Mouse (Mus musculus) Patski (cell line): ENCODE results near the gene Tcf19. TPM values are rescaled to one million over a fixed set of nuclear protein-coding genes. Genes with fewer than 3 reads are reported as not detected.

ENCODE experiments used
- ATAC-seq: fragments of 100-300 bp; one replicate; pipeline ENCODE4 v1.8.0; 2021
- CTCF ChIA-PET: fragments of 350-600 bp; sonication (Branson Sonifier 250); formaldehyde crosslinking; loops from one replicate; lab custom pipeline; 2022; ENCODE audit warnings: inconsistent platforms; lab: Charles Lee
- POLR2A ChIA-PET: fragments of 350-600 bp; sonication (Branson Sonifier 250); formaldehyde crosslinking; loops from one replicate; lab custom pipeline; 2022; ENCODE audit warnings: antibody characterized with exemption, inconsistent platforms; lab: Charles Lee
- DNase-seq: peaks from one replicate; pipeline ENCODE4 v3.0.0-alpha.2; 2011; ENCODE audit warnings: low read depth, low spot score
- H3K27me3 ChIP-seq: fragments of 371-371 bp; one replicate; pipeline ENCODE4 v1.5.1; 2021
- CTCF ChIP-seq: fragments of 100-300 bp; IDR thresholded peaks from one replicate; pipeline ENCODE4 v1.5.1; 2021
- in situ Hi-C: fragments of 300-500 bp; cut with MboI; formaldehyde crosslinking; loops from 3 replicates; pipeline ENCODE4 v1.11.1; 2018; ENCODE audit warnings: low pct_unique_long_range_greater_than_20kb, mixed read lengths
- polyA plus RNA-seq: library from polyadenylated mRNA; unstranded; gene quantifications from one replicate; pipeline ENCODE4 v1.2.3, GENCODE M21; 2021

Tcf19 gene
- polyA plus RNA-seq = 35.9 TPM

DNA sequence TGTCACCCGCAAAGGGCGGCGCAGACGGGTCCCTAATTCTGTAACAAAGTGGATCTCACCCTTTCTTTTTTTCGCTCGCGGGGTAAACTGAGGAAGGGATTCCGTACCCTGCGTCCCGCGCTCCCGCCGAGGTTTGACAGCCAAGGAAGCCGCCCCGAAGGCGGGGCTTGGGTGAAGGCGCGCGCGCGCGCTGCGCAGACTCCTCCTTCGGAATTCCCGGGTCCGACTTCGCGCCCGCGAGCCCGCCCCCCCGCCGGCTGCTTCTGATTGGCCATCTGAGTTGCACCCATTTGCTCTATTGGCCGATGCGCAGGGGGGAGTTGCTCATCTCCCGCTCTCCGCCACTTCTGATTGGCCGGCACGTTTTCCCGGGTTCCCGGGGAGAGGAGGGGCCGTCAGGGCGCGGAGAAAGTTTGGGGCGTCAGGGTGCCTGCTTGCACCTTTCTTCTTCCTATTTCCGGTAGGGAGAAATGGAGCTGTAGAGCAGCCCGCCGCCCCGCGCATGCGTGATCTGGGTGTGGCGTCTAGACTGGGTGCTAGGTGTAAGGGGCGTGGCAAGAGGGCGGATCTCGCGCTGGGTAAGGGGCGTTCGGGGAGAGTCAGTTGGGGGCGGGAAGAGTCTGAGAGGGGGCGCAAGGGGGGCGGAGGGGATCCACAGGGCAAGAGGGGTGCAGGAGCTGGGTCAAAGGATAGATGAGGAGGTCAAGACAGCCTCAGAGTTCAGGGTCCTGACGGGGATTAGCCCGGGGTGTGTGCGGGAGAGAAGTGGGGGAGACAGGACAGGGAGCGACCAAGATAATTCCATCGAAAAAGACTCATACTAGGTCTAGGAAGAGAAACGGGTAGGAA is at the start of gene Tcf19, which contains the start of gene Cchcr1:
Gene Tcf19, minus strand, starts transcription at position 173 of the 849 bp plus-strand sequence.
Gene Cchcr1, plus strand, starts transcription at position 449 of the 849 bp plus-strand sequence.
- ChIA-PET CTCF (interaction anchor here (1.4 to 2.2 kb wide), 3 partner anchors 14 to 18 kb away, joined by 3 to 7 read pairs (median 5); no protein-coding TSS in a partner anchor), POLR2A (interaction anchor here (0.5 kb wide), 1 partner anchor 1387 kb away, joined by 3 read pairs; no protein-coding TSS in a partner anchor)
- DNase-seq (peak; percentile 79), ATAC-seq (peak; percentile 95)
- in situ Hi-C loops = no loop called here
- H3K27me3 ChIP-seq = no peaks in the 10 kb centered on the region
- TF ChIP-seq CTCF = no peak

DNA sequence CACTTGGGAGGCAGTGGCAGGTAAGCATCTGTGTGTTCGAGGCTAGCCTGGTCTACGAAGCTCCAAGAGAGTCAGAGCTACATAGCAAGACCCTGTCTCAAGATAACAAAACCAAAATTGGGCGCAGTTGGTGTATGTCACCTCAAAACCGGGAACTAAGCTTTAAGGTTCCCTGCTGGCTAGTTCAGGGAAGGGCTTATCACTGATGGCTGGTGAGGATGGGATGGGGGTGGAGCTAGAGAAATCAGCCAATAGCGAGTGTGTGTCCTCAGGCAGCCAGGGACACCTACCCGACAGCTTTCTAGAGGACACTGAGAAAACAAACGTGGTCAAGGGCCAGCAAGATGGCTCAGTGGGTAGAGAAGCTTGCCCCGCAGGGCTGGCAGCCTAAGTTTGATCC is 41.6 kb upstream of the Tcf19 start:
- ChIA-PET CTCF (interaction anchor here (0.7 to 9.0 kb wide), 8 partner anchors 8 to 168 kb away, joined by 3 to 69 read pairs (median 6); no protein-coding TSS in a partner anchor), POLR2A (interaction anchor here (1.1 kb wide), 1 partner anchor 9 kb away, joined by 3 read pairs; no protein-coding TSS in a partner anchor)
- H3K27me3 ChIP-seq = no peaks in the 10 kb centered on the region
- TF ChIP-seq CTCF = no peak
- ATAC-seq = no peak
- DNase-seq = no peak
- in situ Hi-C loops = no loop called here

DNA sequence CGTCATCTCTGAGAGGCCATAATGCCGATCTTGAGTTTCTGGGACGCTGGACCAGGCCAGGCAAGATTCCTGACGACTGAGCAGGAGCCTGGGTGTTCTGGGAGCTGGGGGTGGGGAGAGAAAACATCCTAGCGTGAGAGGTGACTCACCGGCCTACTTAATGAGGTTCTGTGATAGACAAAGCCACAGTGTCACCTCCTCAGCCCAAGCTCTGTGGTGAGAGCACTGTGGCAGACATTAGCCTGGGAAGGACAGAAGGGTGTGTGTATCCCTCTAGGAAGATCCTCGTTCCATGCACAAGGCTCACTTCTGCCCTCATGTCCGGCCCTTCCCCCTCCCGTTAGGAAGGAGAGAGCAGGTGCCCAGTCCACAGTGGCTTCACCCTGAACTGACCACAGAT is 40.7 kb upstream of the Tcf19 start:
- CTCF ChIA-PET = interaction anchor here (0.7 to 9.0 kb wide), 10 partner anchors 8 to 23 kb away, joined by 3 to 69 read pairs (median 4); partner anchors contain the start of gene 2300002M23Rik
- no peak for DNase-seq

DNA sequence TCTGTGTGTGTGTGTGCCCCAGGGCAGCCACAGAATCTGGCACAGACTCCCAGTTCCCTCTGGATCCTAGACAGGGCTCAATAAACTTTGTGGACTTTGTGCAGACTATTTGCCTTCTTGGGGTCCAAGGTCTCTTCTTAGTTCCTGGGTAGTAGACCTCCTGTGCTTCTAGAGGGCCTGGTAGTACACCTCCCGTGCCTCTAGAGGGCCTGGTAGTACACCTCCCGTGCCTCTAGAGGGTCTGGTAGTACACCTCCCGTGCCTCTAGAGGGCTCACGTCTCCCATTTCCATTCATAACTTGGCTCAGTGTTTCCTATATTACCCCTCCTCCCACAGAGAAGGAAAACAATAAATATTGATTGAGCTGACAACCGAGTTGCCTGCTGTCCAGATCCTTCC is 40.2 kb upstream of the Tcf19 start:
- in situ Hi-C loops = no loop called here
- ATAC-seq = peak; percentile 55

More for the DNA sequence above, 40.7 kb upstream of the Tcf19 start:
- in situ Hi-C loops = no loop called here
- no peak for TF ChIP-seq CTCF
- no peaks in the 10 kb centered on the region for H3K27me3 ChIP-seq
- peak; percentile 60 for ATAC-seq
- POLR2A ChIA-PET = no interaction called here

DNA sequence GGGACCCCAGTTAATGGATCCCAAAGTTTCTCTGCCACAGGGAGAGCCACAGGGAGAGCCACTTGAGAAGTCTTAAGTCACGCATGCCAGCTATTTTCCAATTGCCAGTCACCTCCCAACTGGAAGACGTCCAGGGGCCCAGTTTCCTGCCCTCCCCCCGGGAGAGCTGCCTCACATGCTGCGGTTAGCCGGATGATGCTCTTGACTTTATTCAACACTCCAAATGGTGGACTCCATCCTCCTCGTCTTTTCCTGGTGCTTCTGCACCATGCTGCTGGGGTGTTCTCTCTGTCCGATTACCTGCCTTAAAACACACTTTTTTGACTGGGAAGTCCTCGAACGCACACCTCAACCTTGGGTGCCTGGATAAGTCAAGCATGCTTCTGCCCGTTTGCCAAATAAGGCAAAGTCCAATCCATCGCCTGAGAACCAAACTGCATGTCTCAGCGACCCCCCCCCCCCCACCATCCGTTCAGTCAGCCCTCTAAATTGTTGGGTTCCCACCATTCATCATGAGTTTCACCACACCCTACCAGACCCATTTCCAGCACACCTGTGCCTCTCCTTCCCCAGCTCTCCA is 39.7 kb upstream of the Tcf19 start:
- DNase-seq (no peak), ATAC-seq (no peak)
- CTCF ChIA-PET = interaction anchor here (1.3 to 9.0 kb wide), 5 partner anchors 10 to 21 kb away, joined by 3 to 69 read pairs (median 9); no protein-coding TSS in a partner anchor
- H3K27me3 ChIP-seq = no peaks in the 10 kb centered on the region
- no peak for TF ChIP-seq CTCF
- POLR2A ChIA-PET = interaction anchor here (1.4 kb wide), 1 partner anchor 23 kb away, joined by 3 read pairs; no protein-coding TSS in a partner anchor
- in situ Hi-C loops = no loop called here

More for the DNA sequence above, 40.2 kb upstream of the Tcf19 start:
- no peak for TF ChIP-seq CTCF
- H3K27me3 ChIP-seq = no peaks in the 10 kb centered on the region
- DNase-seq = no peak
- ChIA-PET CTCF (interaction anchor here (0.9 to 9.0 kb wide), 9 partner anchors 8 to 24 kb away, joined by 3 to 69 read pairs (median 4); partner anchors contain the start of gene 2300002M23Rik), POLR2A (interaction anchor here (1.4 kb wide), 1 partner anchor 22 kb away, joined by 3 read pairs; no protein-coding TSS in a partner anchor)

DNA sequence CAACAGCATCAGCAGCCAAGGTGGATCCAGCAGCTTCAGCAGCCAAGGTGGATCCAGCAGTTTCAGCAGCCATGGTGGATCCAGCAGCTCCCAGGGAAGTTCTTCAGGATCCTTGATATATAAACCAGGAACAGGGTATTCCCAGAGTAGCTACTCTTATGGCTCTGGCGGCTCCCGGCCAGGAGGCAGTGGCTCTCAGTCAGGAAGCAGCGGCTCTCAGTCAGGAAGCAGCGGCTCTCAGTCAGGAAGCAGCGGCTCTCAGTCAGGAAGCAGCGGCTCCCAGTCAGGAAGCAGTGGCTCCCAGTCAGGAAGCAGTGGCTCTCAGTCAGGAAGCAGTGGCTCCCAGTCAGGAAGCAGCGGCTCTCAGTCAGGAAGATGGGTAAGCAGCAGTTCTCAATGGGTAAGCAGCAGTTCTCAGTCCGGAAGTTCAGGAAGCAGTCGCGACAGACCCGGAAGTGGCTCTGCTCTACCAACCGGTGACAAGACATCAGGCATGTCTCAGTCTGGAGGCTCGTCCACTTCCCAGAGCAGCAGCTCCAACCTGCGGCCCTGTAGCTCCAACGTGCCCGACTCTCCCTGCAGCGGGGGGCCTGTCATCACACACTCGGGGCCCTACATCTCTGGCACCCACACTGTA is 38.3 kb upstream of the Tcf19 start:
- in situ Hi-C loops = no loop called here
- no peaks in the 10 kb centered on the region for H3K27me3 ChIP-seq
- no peak for TF ChIP-seq CTCF
- no peak for ATAC-seq
- ChIA-PET CTCF (interaction anchor here (1.0 to 9.0 kb wide), 3 partner anchors 10 to 31 kb away, joined by 3 to 69 read pairs (median 6); no protein-coding TSS in a partner anchor), POLR2A (interaction anchor here (1.4 kb wide), 1 partner anchor 24 kb away, joined by 3 read pairs; no protein-coding TSS in a partner anchor)
- DNase-seq = no peak

DNA sequence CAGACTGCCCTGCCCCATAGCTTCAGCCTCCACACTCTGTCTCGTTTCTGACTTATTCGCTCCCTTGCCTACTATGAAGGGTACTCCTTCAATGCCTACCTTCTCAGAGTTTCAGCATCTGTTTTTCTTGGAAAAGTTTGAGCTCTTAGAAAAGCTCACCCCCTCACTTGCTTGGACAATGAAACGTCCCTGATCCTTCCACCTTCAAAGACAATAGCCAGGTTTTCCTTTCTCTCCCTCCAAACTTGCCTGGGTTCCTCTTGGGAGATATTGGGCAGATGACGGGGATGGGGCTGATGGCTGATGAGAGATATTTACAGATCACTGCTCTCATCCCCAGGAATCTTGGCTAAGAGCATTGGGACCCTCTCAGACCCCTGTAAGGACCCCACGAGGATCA is 37.7 kb upstream of the Tcf19 start:
- DNase-seq (no peak), ATAC-seq (no peak)
- in situ Hi-C loops = no loop called here
- ChIA-PET CTCF (interaction anchor here (1.2 to 9.0 kb wide), 2 partner anchors 23 to 32 kb away, joined by 3 to 69 read pairs; no protein-coding TSS in a partner anchor), POLR2A (interaction anchor here (0.7 kb wide), 1 partner anchor 42 kb away, joined by 3 read pairs; no protein-coding TSS in a partner anchor)
- no peak for TF ChIP-seq CTCF
- no peaks in the 10 kb centered on the region for H3K27me3 ChIP-seq

DNA sequence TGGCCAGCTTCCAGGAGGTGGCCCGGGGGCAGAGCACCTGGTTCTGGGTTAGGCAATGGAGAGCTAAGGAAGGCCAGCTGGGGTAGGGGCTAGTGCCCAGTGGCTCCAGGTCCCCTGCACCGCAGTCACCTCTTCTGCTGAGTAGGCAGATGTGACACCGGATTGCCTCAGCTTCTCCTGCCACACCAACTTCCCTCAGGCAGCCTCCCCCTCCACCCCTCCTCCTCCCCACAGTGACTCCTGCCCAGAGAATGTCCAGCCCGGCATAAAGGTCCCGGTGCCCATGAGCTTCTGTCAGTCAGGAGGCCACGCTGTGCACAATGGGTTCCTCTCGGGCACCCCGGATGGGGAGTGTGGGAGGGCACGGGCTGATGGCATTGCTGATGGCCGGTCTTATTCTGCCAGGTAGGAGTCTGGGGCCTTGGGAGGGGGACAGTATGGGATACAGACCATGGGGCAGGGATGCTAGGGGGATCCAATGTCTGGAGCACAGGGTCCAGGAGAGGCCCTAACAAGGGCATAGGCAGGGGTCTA is 35.3 kb upstream of the Tcf19 start, which contains the start of gene Cdsn:
Gene Cdsn, plus strand, starts transcription at position 248 of the 534 bp plus-strand sequence.
- DNase-seq (no peak), ATAC-seq (peak; percentile 33)
- ChIA-PET POLR2A (interaction anchor here (0.9 kb wide), 1 partner anchor 318 kb away, joined by 3 read pairs; no protein-coding TSS in a partner anchor), CTCF (interaction anchor here (1.1 to 2.6 kb wide), 5 partner anchors 8 to 36 kb away, joined by 3 to 7 read pairs (median 4); no protein-coding TSS in a partner anchor)
- in situ Hi-C loops = no loop called here
- TF ChIP-seq CTCF = no peak
- no peaks in the 10 kb centered on the region for H3K27me3 ChIP-seq

DNA sequence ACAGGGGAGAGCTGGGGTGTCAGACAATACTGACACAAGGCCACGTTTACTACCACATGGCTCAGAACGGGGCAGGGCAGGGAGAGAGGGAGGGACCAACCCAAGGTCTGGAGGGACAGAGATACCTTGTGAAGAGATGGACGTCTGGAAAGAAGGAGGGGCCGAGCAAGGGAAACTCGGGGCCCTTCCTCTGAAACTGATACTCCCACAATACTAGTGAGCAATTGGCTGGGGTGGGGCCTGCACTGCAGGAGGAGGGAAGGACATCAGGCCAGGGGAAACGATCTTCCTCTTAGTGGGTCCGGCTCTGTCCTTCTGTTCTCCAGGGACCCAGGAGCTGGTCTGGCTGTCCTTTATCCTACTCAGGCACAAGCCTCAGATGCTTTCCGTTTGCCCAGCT is 34.2 kb upstream of the Tcf19 start:
- in situ Hi-C loops = no loop called here
- TF ChIP-seq CTCF = no peak
- H3K27me3 ChIP-seq = no peaks in the 10 kb centered on the region
- ATAC-seq (no peak), DNase-seq (no peak)
- POLR2A ChIA-PET = no interaction called here
- CTCF ChIA-PET = interaction anchor here (1.3 to 1.7 kb wide), 2 partner anchors 16 to 37 kb away, joined by 3 to 4 read pairs; no protein-coding TSS in a partner anchor
